Mouse (Mus musculus) left cerebral cortex, adult 11 months (tissue): Measurements from ENCODE around the gene Gm364.

Source experiments
- DNase-seq: peaks from one replicate; pipeline ENCODE4 v3.0.0; 2022; ENCODE audit warnings: low spot score

The Gm364 gene

DNA sequence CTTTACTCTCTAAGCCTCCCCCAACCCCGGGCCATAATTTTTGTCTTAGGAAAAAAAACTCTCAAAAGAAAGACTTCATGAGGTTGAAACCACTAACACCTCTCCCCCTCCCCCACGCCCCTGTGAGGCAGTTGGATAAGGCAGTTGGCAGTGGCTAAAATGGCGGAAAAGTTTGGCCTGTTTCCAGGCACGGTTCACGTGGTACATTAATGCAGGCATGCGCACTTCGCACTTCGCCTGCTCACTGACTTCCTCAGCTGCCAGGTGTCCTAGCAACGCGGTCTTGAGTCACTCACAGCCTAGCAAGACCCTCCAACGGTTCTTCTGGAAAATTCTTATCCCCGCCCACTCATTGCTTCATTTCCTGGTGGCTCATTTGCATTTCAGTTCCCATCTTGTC is at the start of gene Gm364:
Gm364 (plus strand) TSS at position 386 of the 400 bp plus-strand sequence.
- DNase-seq, result no peak

DNA sequence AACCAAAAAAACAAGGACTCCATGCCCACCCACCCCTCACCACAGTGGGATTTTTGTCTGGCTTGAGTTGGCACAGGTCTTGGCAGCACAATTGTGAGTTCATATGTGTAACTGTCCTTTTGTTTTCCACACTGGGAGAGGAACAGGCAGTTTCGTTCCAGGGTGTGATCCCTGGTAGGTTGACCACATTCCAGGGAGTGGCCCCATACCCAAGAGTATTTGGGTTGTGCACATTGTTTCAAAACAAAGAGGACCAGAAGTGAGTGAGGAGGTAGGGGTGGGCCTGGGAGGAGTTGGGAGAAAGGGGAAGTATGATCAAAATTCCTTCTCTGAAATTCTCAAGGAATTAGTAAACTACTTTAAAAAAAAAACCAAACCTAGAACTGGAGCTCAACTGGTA is 49.6 kb upstream of the Gm364 start:
- no peak for DNase-seq

DNA sequence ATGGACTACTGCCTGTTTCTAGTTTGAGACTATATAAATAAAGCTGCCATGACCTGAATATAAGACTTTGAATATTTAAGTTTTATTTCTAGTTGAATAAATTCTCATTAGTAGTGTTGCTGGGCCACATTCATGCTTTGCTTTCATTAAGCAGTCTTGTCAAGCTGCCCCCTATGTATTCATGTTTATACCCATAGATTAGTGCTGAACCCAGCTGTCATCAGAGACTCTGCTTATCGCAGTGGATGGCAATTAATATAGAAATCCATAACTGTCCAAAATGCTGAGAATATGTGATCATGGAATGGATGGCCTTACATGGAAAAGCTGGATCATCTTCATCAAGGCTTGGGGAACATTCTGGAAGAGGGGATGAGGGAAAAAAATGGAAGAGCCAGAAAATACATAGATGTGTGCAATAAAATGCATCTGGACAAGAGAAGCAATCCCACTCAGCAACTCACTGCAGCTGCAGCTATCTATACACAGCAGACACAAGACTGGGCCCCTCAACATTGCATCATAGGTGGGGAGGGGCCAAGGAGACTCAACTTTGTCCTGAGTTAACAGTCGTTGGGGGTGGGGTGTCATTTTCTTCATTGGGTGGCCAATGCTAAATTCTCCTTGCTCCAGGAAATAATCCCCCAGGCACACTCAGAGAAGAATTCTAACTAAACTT is 43.9 kb upstream of the Gm364 start:
- no peak for DNase-seq

DNA sequence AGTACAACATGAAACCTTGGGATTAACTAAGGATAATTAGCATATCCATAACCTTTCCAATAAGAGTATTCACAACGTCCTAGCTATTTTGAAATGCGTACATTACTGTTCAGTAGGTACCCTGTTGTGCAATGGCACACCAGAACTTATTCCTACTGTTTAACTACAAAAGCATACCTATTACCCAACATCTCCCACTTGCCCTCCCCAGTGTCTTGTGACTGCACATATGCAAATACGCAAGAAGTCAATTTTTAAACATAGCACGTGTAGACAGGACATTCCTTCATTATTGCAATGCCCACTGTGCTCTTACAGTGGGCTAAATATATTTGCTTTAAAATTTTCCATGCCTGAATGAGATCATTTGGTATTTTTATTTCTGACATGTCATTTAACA is 36.0 kb upstream of the Gm364 start:
- no peak for DNase-seq

DNA sequence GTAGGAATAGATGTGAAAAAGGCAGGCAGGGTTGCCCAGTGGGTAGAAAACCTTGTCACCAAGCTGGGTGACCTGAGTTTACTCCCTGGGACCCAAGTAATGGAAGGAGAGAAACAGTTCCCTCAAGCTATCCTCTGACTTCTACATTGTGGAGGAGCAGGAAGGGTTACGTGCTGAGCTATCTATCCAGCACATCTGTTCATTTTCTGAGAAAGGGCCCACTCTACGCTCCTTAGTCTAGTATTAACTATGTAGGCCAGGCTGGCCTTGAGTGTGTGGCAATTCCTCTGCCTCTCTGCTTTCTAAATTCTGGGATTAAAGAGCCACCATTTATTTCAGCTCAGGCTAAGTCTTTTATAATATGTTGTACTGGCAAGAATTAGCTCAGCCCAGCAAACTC is 35.4 kb upstream of the Gm364 start:
- DNase-seq, result no peak

DNA sequence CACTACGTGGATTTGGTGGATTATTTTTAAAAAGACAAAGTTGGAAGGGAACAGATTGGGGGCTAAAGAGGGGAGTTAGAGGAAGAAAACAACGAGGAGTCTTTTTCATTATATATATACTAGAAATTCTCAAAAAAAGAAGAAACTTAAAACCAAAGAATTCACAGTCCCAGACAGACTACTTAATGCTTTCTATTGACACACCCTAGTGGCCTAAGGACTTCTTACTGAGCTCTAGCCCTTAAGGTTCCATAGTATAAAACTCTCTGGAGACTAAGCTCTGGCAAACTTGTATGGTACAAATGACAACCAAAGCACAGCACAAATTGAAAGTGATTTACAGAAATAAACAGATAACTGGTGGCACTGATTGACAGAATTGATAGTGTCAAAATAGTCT is 34.9 kb upstream of the Gm364 start:
- DNase-seq, result no peak

DNA sequence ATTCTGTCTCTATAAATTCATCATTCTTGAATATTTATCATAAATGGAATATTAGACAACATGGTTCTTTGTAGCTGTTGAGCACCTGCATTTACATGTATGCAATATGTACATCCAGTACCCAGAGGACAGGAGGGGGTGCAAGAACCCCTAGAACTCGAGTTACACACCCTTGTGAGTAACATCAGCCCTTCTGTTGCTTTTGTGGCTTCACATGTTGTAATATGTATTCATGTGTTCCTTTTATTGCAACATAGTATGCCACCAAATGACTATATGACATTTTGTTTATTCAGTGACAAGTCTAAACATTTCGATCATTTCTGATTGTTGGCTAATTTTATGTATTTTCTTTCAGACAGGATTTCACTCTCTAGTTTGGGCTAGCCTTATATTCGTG is 31.9 kb upstream of the Gm364 start:
- no peak for DNase-seq

DNA sequence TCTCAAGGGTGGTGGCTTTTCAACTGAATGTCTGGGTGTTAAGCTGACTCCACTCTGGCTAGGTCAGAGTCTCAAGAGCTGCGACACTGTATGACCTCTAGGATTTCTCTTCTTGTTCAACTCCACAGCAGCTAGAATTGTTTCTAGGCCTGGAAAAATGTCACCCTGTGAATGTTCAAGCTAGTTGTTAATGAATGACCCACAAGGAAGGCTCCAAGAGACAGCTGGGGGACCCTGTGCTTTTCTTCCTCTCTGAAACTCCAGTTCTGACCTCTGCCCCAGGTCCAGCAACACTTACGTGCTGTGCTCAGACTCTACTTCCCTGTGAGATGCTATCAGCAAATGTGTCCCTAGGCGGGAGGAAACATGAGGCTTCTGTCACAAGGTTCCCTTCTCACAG is 30.4 kb upstream of the Gm364 start:
- DNase-seq, result no peak

DNA sequence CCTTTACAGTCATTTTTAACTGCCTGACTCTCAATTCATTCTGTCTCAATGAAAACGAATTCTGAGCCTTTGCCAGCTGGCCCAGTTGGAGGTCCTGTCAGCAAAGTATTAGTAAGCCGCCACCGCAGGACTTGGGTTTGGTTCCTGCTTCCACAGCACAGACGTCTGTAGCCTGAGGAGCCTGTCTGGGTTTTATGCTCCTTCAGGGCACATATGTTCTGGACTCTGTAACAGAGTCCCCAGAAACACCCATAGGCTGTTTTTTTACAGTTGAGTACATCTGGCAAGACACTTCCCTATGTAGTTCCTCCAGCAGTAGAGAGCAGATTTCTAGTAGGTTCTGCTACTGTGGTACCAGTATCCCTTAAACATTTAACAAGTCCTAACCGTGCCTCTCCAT is 28.0 kb upstream of the Gm364 start:
- DNase-seq, result no peak

DNA sequence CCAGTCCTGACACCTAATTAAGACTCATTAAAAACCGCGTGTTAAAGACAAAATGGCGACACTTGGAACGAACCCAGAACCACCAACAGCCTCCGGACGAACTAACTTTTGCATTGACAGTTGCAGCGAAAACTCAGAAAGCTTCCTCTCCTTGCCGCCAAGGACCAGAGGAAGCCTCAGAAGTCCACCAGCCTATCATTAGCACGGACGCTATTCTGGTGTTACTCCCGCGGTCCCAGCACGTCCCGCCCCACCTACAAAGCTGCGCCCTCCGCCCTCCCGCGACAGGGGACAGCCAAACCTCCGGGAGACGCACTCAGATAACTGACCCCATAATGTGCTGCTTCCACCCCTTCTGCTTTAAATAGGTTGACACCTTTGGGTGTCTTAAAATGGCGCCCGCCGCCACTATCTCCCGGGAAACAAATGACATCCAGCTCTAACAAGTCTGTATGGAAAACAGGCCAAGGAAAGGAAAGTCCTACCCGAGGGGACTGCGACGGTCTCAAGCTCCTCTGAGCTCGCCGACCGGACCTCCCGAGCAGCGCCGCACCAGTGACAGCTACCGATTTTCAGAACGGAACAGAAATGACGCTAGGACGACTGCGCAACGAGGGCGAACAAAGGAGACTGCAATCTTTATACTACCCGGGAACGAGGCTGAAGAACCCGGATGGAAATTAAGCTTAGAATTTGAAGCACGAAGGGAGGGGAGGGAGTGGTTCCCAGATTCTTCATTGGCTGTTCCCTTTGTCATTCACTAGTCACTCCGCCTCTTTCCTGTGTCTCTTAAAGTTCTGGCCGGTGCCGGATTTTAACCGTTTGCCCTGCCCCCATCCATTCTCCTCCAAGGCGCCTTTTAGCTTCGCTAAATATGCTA is 16.3 kb upstream of the Gm364 start, which contains the start of gene Rbmx:
Rbmx (minus strand) TSS at position 670 of the 880 bp plus-strand sequence.
- DNase-seq, result peak; percentile 85

DNA sequence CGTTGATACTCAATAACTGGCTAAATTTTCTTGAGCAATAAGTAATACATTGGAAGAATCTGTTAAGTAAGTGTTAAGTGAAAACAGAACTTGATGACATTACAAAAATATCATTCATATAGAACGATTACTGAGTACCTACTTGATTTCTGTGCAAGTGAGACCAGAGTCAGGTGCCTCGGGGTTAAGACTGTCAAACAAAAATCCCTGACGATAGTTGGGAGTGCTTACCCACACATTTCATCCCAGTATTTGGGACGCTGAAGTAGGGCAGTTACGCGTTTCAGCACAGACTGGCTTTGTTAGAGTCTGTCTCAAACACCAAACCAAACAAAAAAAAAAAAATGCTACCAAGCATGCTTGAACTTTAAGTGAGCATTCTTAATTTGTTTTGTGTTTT is 15.5 kb upstream of the Gm364 start:
- DNase-seq, result no peak

DNA sequence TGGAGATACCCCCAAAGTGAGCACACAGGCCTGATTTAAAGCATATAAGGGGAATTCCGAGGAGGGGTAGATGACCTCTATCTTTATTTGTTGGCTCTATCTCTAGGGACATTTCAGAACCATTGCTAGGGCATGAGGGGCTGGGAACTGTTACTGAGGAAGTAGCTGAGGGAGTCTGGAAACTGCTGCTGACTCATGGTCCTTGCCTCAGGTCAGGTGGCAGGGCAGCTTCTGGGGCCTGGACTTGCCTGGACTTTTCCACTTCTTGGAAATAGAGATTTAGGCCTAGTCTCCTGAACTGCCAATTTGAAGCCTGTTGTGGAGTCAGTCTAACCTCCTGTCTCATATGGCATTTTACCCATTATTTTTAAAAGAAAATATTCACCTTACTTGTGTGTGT is 7.6 kb upstream of the Gm364 start:
- DNase-seq, result no peak

DNA sequence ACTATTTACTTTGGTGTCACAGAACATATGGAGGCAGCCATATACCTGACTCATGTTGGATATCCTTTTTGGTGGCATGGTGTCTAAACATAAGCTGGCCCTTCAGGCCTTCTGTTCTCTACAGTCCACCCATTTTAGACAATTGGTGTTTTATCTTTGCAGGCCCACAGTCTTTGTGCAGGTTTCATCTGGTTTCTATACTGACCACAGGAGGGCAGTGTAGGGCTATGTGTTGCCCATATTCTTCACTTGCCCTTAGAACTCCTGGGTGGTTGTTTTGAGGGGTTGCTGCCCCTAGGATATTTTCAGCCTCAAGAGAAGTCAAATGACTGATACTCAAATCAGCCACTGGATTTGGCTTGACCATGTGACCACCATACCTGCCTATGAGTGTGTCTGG is 5.3 kb upstream of the Gm364 start:
- no peak for DNase-seq

DNA sequence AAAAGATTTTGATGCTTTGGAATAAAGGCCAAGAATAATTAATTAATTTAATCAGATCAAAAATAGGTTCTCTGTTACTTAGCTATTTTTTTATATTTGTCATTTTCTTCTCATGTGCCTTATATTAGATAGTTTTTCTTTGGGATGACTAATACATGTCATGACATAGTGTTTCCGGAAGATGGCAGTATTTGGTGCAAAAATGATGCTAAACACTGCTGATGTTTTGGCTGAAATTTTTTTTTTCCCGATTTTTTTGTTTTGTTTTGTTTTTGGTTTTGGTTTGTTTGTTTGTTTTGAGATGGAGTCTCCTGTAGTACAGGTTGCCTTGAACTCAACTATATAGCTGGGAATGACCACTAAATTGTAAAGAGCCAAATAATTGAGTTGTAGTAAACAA is 22.7 kb downstream of the Gm364 start:
- no peak for DNase-seq

DNA sequence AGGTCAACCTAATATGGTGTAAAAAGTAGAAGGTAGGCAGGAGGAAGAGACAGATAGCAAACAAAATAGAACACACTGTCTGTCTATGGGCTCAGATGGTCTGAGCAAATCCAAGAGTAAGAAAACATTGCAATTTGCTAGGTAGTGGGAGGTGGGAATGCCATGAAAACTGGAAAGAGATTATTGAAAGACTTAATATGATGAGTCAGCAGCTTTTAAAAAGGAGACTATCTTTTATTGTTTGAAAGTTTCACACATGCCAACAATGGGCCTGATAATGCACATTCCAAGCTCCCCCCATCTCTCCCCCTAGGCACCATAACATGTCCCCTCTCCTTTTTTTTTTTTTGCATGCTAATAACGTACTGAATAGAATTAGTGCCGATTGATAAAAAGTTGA is 24.9 kb downstream of the Gm364 start:
- no peak for DNase-seq

DNA sequence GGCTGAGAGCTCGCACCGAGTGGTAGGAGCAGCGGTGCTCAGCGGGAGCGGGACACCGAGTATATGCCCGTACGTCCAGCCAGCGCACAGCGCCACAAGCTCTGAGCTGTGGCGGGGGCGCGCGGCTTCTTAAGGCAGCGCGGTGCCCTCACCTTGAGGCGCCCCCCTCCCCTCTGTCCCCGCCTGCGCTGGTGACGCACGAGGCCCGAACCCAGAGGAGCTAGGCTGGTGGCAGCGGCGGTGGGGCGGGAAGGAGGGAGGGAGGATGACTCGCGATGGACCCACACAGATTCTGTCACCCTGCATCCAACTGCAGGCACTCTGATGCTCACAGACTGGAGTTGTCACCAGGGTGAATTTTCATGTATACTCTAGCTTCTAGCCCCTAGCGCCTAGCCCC is 94.7 kb downstream of the Gm364 start, which contains the start of gene Gpr101:
Gpr101 (minus strand) TSS at position 124 of the 400 bp plus-strand sequence.
- no peak for DNase-seq

DNA sequence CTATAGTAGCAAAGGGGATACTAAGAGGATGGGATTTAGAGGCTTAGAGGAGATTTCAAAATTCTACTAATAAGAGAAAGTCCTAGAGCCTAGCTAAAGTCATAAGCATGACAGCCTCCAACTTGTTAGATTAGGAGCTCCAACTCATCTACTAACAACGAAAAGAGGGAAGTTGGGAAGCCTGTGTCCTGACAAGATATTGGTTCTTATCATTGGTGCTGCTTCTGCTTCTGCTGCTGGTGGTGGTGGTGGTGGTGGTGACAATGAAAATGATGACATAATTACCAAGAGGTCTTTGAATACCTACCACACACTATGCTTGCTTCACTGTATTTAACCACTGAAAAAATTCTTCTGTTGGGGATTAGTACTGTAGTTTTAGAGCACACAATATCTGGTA is 97.3 kb downstream of the Gm364 start:
- DNase-seq, result no peak

DNA sequence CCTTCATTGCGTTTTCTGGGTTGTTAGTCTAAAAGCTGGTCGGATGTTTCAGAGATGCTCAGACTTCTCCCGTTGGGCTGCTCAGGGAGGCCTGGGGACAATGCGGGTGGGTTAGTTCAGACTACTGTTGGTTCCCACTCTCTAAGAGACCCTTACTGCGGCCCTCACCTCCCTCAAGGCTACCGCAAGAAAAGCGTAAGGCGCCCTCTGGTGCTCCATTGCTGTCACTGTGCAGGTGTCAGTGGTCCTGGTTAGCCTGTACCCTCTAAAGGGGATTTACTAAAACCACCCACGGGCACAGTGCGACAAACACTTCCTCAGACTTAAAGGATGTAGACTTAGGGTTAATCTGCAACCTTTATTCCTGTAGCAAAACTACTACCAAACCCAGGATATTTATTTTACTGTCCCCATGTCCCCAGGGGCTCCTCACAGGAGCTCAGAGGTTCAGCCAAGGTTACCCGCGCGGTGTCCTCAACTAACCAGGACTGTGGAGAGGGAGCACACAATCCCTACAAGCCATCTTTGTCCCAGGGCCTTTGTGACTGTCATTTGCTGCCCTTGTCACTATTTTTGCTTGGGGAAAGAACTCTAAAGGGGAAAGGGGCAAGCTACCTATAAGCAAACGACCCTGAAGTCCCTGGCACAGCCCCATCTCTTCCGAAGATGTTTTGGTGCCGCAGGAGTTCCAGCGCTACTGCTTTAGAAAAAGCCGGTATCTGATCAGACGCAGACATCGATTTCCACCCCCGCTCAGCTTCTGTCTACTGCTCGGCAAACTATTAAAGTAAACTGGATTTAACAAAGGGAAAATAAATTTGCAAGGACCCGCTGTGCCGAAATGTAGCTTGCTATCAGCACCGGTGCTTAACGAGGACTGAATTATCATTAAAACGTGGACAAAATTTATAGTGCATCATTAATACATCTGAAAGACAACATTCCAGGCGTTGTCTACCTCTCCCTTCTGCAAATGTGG is 112.5 kb downstream of the Gm364 start:
- no peak for DNase-seq
